21 mouse cellular contexts compared by ENCODE assay signal in genomic region chr12:33086151-33086550, GRCm38 (mm10). TPM values are rescaled to one million over a fixed set of nuclear protein-coding genes. Genes with fewer than 3 reads are reported as not detected.
A peak's percentile ranks its signal among the peaks of the same experiment; 100 is the strongest.
DNase-seq lines count a peak whose midpoint lies in the region; ATAC-seq and TF ChIP-seq lines count a peak whose summit lies in the region.
"Had no signal": no experiment of that assay in that cellular context is flagged by ENCODE, and none has a peak within 500 bp of the region (broad histone marks: within the 10 kb centered on the region; RNA-seq: fewer than 3 reads in every experiment).

No protein-coding gene starts in this region.

- H3K4me2 ChIP-seq in forebrain, embryonic 11.5 days (ENCODE audit: low read depth, low read length, severe bottlenecking), result no peak overlapping the region
- no peak overlapping the region for H3K4me2 ChIP-seq in hindbrain, embryonic 13.5 days
- no peak overlapping the region for H3K4me2 ChIP-seq in midbrain, embryonic 14.5 days (ENCODE audit: low read length)
- H3K4me2 ChIP-seq in intestine, postnatal 0 days (replicated peaks; ENCODE audit: low read depth), result no peak overlapping the region
- H3K4me2 ChIP-seq: lung, embryonic 15.5 days had no signal

- H3K4me3 ChIP-seq in forebrain, embryonic 11.5 days (ENCODE audit: low read depth, low read length), result no peak overlapping the region
- H3K4me3 ChIP-seq in hindbrain, embryonic 13.5 days, result no peak overlapping the region
- H3K4me3 ChIP-seq in midbrain, embryonic 14.5 days (replicated peaks; ENCODE audit: low read depth, low read length), result no peak overlapping the region
- H3K4me3 ChIP-seq in intestine, postnatal 0 days (ENCODE audit: low read depth, low read length), result no peak overlapping the region
- H3K4me3 ChIP-seq: gastrocnemius, adult 2 months; heart, embryonic 10.5 days; left cerebral cortex, adult 2 months; lung, embryonic 15.5 days had no signal

- no peak overlapping the region for H3K27ac ChIP-seq in forebrain, embryonic 11.5 days (ENCODE audit: low read depth, low read length)
- peak overlapping the region; percentile 56; the same call in 1 of the 2 replicates for H3K27ac ChIP-seq in hindbrain, embryonic 13.5 days
- H3K27ac ChIP-seq in midbrain, embryonic 14.5 days (replicated peaks; ENCODE audit: low read depth, low read length), result no peak overlapping the region
- no peak overlapping the region for H3K27ac ChIP-seq in intestine, postnatal 0 days (ENCODE audit: low read depth, low read length)
- H3K27ac ChIP-seq: gastrocnemius, adult 2 months; heart, embryonic 10.5 days; left cerebral cortex, adult 2 months; lung, embryonic 15.5 days had no signal

- 18% methylated on average over 5 of the region's 5 CpGs for WGBS in forebrain, embryonic 11.5 days
- 11% methylated on average over 5 of the region's 5 CpGs for WGBS in hindbrain, embryonic 13.5 days
- WGBS in midbrain, embryonic 14.5 days, result 3% methylated on average over 5 of the region's 5 CpGs
- WGBS in intestine, postnatal 0 days, result 73% methylated on average over 5 of the region's 5 CpGs

- no peaks in the 10 kb centered on the region for H3K9me3 ChIP-seq in forebrain, embryonic 11.5 days (ENCODE audit: control insufficient read depth, low read length)
- H3K9me3 ChIP-seq in hindbrain, embryonic 13.5 days, result no peaks in the 10 kb centered on the region
- H3K9me3 ChIP-seq in midbrain, embryonic 14.5 days (ENCODE audit: control insufficient read depth, low read length), result no peaks in the 10 kb centered on the region
- H3K9me3 ChIP-seq in intestine, postnatal 0 days (ENCODE audit: control insufficient read depth), result no peaks in the 10 kb centered on the region
- H3K9me3 ChIP-seq: heart, embryonic 10.5 days; lung, embryonic 15.5 days had no signal

- no peaks in the 10 kb centered on the region for H3K27me3 ChIP-seq in forebrain, embryonic 11.5 days (ENCODE audit: control insufficient read depth, insufficient read depth, low read length)
- peaks cover 8% of the 10 kb centered on the region; the same call in 1 of the 2 replicates for H3K27me3 ChIP-seq in hindbrain, embryonic 13.5 days
- H3K27me3 ChIP-seq in midbrain, embryonic 14.5 days (ENCODE audit: control insufficient read depth, insufficient read depth, low read length), result no peaks in the 10 kb centered on the region
- no peaks in the 10 kb centered on the region for H3K27me3 ChIP-seq in intestine, postnatal 0 days (replicated peaks; ENCODE audit: control insufficient read depth, insufficient read depth, low read length)
- H3K27me3 ChIP-seq: lung, embryonic 15.5 days had no signal

- H3K4me1 ChIP-seq in forebrain, embryonic 11.5 days (replicated peaks; ENCODE audit: control insufficient read depth, insufficient read depth, low read length), result no peaks in the 10 kb centered on the region
- H3K4me1 ChIP-seq in hindbrain, embryonic 13.5 days (replicated peaks), result peaks cover 25% of the 10 kb centered on the region
- H3K4me1 ChIP-seq in midbrain, embryonic 14.5 days (ENCODE audit: control insufficient read depth, insufficient read depth, low read length), result peaks cover 17% of the 10 kb centered on the region
- H3K4me1 ChIP-seq in intestine, postnatal 0 days (replicated peaks; ENCODE audit: control insufficient read depth, insufficient read depth, low read length), result 0 out of 2 replicates have a peak, but pooled peaks cover 4% of the 10 kb centered on the region
- H3K4me1 ChIP-seq: heart, embryonic 10.5 days had no signal

- ATAC-seq in forebrain, embryonic 11.5 days (replicated peaks; ENCODE audit: low FRiP score), result peak; percentile 76; the same call in 1 of the 2 replicates
- peak; percentile 60 for ATAC-seq in hindbrain, embryonic 13.5 days (ENCODE audit: low FRiP score)
- peak; percentile 68; the same call in 1 of the 2 replicates for ATAC-seq in midbrain, embryonic 14.5 days (ENCODE audit: low FRiP score, low TSS enrichment)
- no peak for ATAC-seq in intestine, postnatal 0 days

- H3K36me3 ChIP-seq in forebrain, embryonic 11.5 days (ENCODE audit: control insufficient read depth, insufficient read depth, low read length), result no peaks in the 10 kb centered on the region
- H3K36me3 ChIP-seq in hindbrain, embryonic 13.5 days, result no peaks in the 10 kb centered on the region
- no peaks in the 10 kb centered on the region for H3K36me3 ChIP-seq in midbrain, embryonic 14.5 days (ENCODE audit: control insufficient read depth, insufficient read depth, low read length)
- H3K36me3 ChIP-seq in intestine, postnatal 0 days (ENCODE audit: control insufficient read depth, insufficient read depth), result no peaks in the 10 kb centered on the region
- H3K36me3 ChIP-seq: heart, embryonic 10.5 days; lung, embryonic 15.5 days had no signal

- no peak overlapping the region for H3K9ac ChIP-seq in forebrain, embryonic 11.5 days (ENCODE audit: low read length)
- H3K9ac ChIP-seq in hindbrain, embryonic 13.5 days, result no peak overlapping the region
- no peak overlapping the region for H3K9ac ChIP-seq in midbrain, embryonic 14.5 days (replicated peaks; ENCODE audit: low read length)
- no peak overlapping the region for H3K9ac ChIP-seq in intestine, postnatal 0 days (ENCODE audit: low read depth, low read length)
- H3K9ac ChIP-seq: lung, embryonic 15.5 days had no signal

- no peak for TF ChIP-seq CTCF in intestine, postnatal 0 days (IDR thresholded peaks at IDR 0.05; ENCODE audit: low read depth)

- DNase-seq in Muller cell, postnatal 12 days (ENCODE audit: inconsistent ontology term), result peak; percentile 53
- peak; percentile 58 for DNase-seq in forebrain, embryonic 11.5 days (ENCODE audit: low spot score)
- peak; percentile 65 for DNase-seq in midbrain, embryonic 14.5 days
- no peak for DNase-seq in layer of hippocampus, postnatal 25 days (ENCODE audit: extremely low spot score in 1 of 2, low spot score in 1 of 2)
- DNase-seq in cerebellum, adult 8-10 months, result no peak
- DNase-seq in ovary, adult 18-20 months (ENCODE audit: low spot score), result no peak
- DNase-seq: adrenal gland, postnatal 14 days; gastrocnemius, adult 2 months; heart, postnatal 4 days; kidney, adult 9 months; right cerebral cortex, postnatal 25 days; thymus, adult 2 months had no signal

RNA-seq across cellular contexts. Expression of gene Cdhr3, which starts 6.5 kb away (rescaled TPM):
- not detected in 2 replicates for polyA plus RNA-seq in forebrain, embryonic 11.5 days (2014; fragmentation: Nextera tagmentation; extraction: Ambion mirVana)
- polyA plus RNA-seq in hindbrain, embryonic 13.5 days (2015; fragmentation: Nextera tagmentation; extraction: Ambion mirVana), result 0.25 and 0.26 TPM in 2 replicates
- polyA plus RNA-seq in midbrain, embryonic 14.5 days (2014; fragmentation: Nextera tagmentation; extraction: Ambion mirVana), result 0.08 and 0.28 TPM in 2 replicates
- 0.10 TPM in 1 of 2 replicates, not detected in the other for polyA plus RNA-seq in intestine, postnatal 0 days (2015; fragmentation: Nextera tagmentation; extraction: Ambion mirVana)
- total RNA-seq in layer of hippocampus, postnatal 25 days (2021), result 1 to 10 TPM in 1 of 2 experiments, under 1 TPM in 1; 0.66 to 2.3 TPM
- total RNA-seq: adrenal gland, postnatal 14 days; heart, postnatal 4 days; liver, adult 2 months; megakaryocyte, adult 5-6 weeks; neutrophil, adult 5-6 weeks had no signal
- polyA plus RNA-seq: large intestine, adult 2 months; liver, adult 2 months had no signal

Comparison
In these comparisons a context has a peak if more than half of its experiments do, and no peak if none do; other contexts are left out.
1. DNase-seq: peak in Muller cell, postnatal 12 days (single experiment), forebrain, embryonic 11.5 days (single experiment) and midbrain, embryonic 14.5 days (single experiment); none in layer of hippocampus, postnatal 25 days (0 of 2), cerebellum, adult 8-10 months (single experiment) and ovary, adult 18-20 months (single experiment).